In the genomic region with DNA sequence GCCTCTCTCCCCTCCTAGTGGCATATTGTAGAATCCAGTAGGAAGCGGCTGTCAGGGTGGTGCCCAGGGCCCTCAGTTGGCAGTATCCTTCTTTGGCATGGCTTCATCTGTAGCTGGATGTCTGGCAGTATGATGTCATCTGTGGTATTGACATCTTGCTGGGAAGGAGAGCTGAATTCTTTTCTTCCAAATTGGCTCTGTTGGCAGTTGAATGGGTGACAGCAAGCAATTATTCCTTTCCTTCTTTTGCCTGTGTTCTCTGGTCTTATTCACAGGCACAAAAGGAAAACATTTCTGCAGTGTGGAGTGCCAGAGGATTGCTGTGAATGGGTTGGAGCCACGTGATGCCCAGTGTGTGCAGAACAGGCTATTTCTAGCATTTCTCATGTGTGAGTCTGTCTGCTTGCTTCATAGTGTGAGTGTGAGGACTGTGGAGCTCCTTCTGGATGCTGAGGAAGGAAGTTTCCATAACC, we compare ENCODE assay signal across 8 mouse cellular contexts.
DNase-seq lines count a peak whose midpoint lies in the region; ATAC-seq lines count a peak whose summit lies in the region.
"Had no signal": no experiment of that assay in that cellular context is flagged by ENCODE, and none has a peak within 500 bp of the region (broad histone marks: within the 10 kb centered on the region; RNA-seq: fewer than 3 reads in every experiment).

No protein-coding gene starts in this region.

- H3K4me2 ChIP-seq in forebrain, embryonic 11.5 days (ENCODE audit: low read depth, low read length, severe bottlenecking) = no peak overlapping the region
- no peak overlapping the region for H3K4me2 ChIP-seq in hindbrain, embryonic 13.5 days
- peak overlapping the region; percentile 13; the same call in 1 of the 2 replicates for H3K4me2 ChIP-seq in limb, embryonic 12.5 days

- no peaks in the 10 kb centered on the region for H3K27me3 ChIP-seq in forebrain, embryonic 11.5 days (ENCODE audit: control insufficient read depth, insufficient read depth, low read length)
- no peaks in the 10 kb centered on the region for H3K27me3 ChIP-seq in hindbrain, embryonic 13.5 days
- peaks cover 47% of the 10 kb centered on the region for H3K27me3 ChIP-seq in limb, embryonic 12.5 days

- peaks cover 9% of the 10 kb centered on the region; the same call in 1 of the 2 replicates for H3K4me1 ChIP-seq in forebrain, embryonic 11.5 days (replicated peaks; ENCODE audit: control insufficient read depth, insufficient read depth, low read length)
- H3K4me1 ChIP-seq in hindbrain, embryonic 13.5 days (replicated peaks) = peaks cover 16% of the 10 kb centered on the region
- peaks cover 17% of the 10 kb centered on the region for H3K4me1 ChIP-seq in limb, embryonic 12.5 days (replicated peaks)

- no peaks in the 10 kb centered on the region for H3K36me3 ChIP-seq in forebrain, embryonic 11.5 days (ENCODE audit: control insufficient read depth, insufficient read depth, low read length)
- H3K36me3 ChIP-seq in hindbrain, embryonic 13.5 days = no peaks in the 10 kb centered on the region
- H3K36me3 ChIP-seq in limb, embryonic 12.5 days = no peaks in the 10 kb centered on the region

- DNase-seq in cerebellum, adult 11-12 months = peak; percentile 65
- DNase-seq in forebrain, embryonic 11.5 days (ENCODE audit: low spot score) = peak; percentile 57
- DNase-seq in right cerebral cortex, postnatal 14 days = peak; percentile 10
- DNase-seq in T-cell, adult 2 months (ENCODE audit: low spot score) = no peak

- H3K4me3 ChIP-seq in forebrain, embryonic 11.5 days (ENCODE audit: low read depth, low read length) = no peak overlapping the region
- no peak overlapping the region for H3K4me3 ChIP-seq in hindbrain, embryonic 13.5 days
- H3K4me3 ChIP-seq in limb, embryonic 12.5 days (replicated peaks) = no peak overlapping the region

- H3K9ac ChIP-seq in forebrain, embryonic 11.5 days (ENCODE audit: low read length) = no peak overlapping the region
- H3K9ac ChIP-seq in hindbrain, embryonic 13.5 days = no peak overlapping the region
- no peak overlapping the region for H3K9ac ChIP-seq in limb, embryonic 12.5 days (replicated peaks)

- peak; percentile 92 for ATAC-seq in forebrain, embryonic 11.5 days (replicated peaks; ENCODE audit: low FRiP score)
- peak; percentile 87 for ATAC-seq in hindbrain, embryonic 13.5 days (ENCODE audit: low FRiP score)
- peak; percentile 79; the same call in 1 of the 2 replicates for ATAC-seq in limb, embryonic 12.5 days (ENCODE audit: insufficient number of reproducible peaks, insufficient read depth, low FRiP score, low TSS enrichment, low read depth)
- ATAC-seq in erythroid progenitor cell, adult 5-6 weeks (replicated peaks; ENCODE audit: low FRiP score, poor library complexity, severe bottlenecking) = no peak

- H3K9me3 ChIP-seq in forebrain, embryonic 11.5 days (ENCODE audit: control insufficient read depth, low read length) = no peaks in the 10 kb centered on the region
- H3K9me3 ChIP-seq in hindbrain, embryonic 13.5 days = no peaks in the 10 kb centered on the region
- no peaks in the 10 kb centered on the region for H3K9me3 ChIP-seq in limb, embryonic 12.5 days

- WGBS in forebrain, embryonic 11.5 days = 31% methylated on average over 2 of the region's 2 CpGs
- WGBS in hindbrain, embryonic 13.5 days = 33% methylated on average over 2 of the region's 2 CpGs
- 47% methylated on average over 2 of the region's 2 CpGs for WGBS in limb, embryonic 12.5 days

- H3K27ac ChIP-seq in forebrain, embryonic 11.5 days (ENCODE audit: low read depth, low read length) = peak overlapping the region; percentile 78
- no peak overlapping the region for H3K27ac ChIP-seq in hindbrain, embryonic 13.5 days
- H3K27ac ChIP-seq in limb, embryonic 12.5 days = no peak overlapping the region
- H3K27ac ChIP-seq: kidney, postnatal 0 days had no signal
